Mouse (Mus musculus) CD4-positive, CD25-positive, alpha-beta regulatory T cell (primary cell): Measurements from ENCODE around the gene Mrpl14. TPM values are rescaled to one million over a fixed set of nuclear protein-coding genes. Genes with fewer than 3 reads are reported as not detected.

Experiments
- polyA plus RNA-seq: library from polyadenylated mRNA; unstranded; fragments of 100-300 nt; shearing (Covaris generic); gene quantifications from one replicate; pipeline ENCODE4 v1.2.1, GENCODE M21; 2017

Mrpl14 gene
- polyA plus RNA-seq = 68.3 TPM

DNA sequence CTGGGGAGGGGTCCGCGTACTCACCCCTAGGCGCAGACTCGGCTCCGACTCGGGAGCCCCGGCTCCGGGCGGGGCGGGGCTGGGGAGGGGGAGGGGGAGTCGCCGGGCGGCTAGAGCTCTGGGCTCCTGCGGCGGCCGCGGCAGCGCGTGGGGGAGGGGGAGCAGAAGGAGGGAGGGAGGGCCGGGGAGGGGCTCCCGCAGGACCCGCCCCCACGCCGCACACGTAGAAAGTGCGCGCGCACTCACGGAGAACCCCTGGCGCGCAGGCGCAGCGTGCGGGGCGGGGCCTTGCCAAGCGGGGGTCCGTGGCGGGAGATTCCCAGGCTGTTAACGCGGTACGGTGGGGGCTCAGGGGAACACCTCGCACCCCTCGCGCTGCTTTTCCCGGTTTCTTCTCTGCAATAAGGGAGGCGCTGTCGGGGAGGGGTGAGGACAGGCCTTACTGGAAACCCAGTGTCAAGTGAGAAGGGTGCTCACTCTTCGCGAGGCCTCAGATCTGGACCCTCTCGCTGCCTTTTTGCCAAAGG is at the start of gene Mrpl14:
Gene Mrpl14 (plus strand): TSS at position 230 of the 527 bp plus-strand sequence.

DNA sequence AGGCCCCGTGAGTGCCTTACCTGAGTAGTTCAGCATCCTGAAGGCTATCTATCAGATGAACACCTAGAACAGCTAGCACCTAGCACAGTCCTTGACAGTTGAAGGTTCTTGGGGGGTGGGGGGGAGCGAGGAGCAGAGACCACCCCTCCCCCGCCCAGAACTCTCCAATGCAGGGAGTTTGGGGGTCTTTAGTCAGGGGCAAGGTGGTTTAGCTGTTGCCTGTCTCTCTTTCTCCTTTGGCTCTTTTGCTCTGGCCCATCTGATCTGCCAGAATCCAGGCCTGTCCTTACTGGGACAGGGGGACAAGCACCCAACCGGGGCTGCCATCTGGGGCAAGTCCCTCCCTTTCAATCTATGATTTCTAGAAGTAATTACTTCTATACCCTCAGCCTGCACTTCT is 26.9 kb upstream of the Mrpl14 start, which contains the start of gene Capn11:
Gene Capn11 (minus strand): TSS at position 101 of the 400 bp plus-strand sequence.

GRCm38 (mm10) chr17:45686716-45687115 is 594 bp downstream of the Mrpl14 start, which contains the start of gene Tmem63b:
Gene Tmem63b, minus strand, starts transcription at chr17:45686905.

GRCm38 (mm10) chr17:45733735-45734301 is 47.7 kb downstream of the Mrpl14 start, which contains the start of gene 1600014C23Rik:
Gene 1600014C23Rik, minus strand, starts transcription at chr17:45733844.

Other genes starting within 250 kb of the Mrpl14 start
- 0.62 TPM for gene Spats1, start 210.9 kb upstream of the Mrpl14 start, polyA plus RNA-seq
- 14.7 TPM for gene Aars2, start 179.5 kb upstream of the Mrpl14 start, polyA plus RNA-seq
- gene Tcte1, start 162.9 kb upstream of the Mrpl14 start, polyA plus RNA-seq = not detected
- 0.05 TPM for gene Tmem151b, start 136.6 kb upstream of the Mrpl14 start, polyA plus RNA-seq
- gene Nfkbie, start 130.6 kb upstream of the Mrpl14 start, polyA plus RNA-seq = 64.8 TPM
- 59.6 TPM for gene Slc35b2, start 122.4 kb upstream of the Mrpl14 start, polyA plus RNA-seq
- 678 TPM for gene Hsp90ab1, start 113.1 kb upstream of the Mrpl14 start, polyA plus RNA-seq
- 128 TPM for gene Slc29a1, start 86.7 kb upstream of the Mrpl14 start, polyA plus RNA-seq
- not detected for gene Mymx, start 84.2 kb upstream of the Mrpl14 start, polyA plus RNA-seq
- not detected for gene Capn11, start 27.0 kb upstream of the Mrpl14 start, polyA plus RNA-seq
- 13.0 TPM for gene Tmem63b, start 583 bp downstream of the Mrpl14 start, polyA plus RNA-seq
- not detected for gene 1600014C23Rik, start 47.5 kb downstream of the Mrpl14 start, polyA plus RNA-seq